Mouse (Mus musculus): ENCODE measurements around the gene Rbm17. TPM values are rescaled to one million over a fixed set of nuclear protein-coding genes. Genes with fewer than 3 reads are reported as not detected.
"Not testable (repeated sequence)": the region's sequence is repeated elsewhere in the genome, so short reads cannot be mapped to it uniquely, and the experiment has no call there.

The Rbm17 gene
- 10 to 100 TPM; 56.4 to 64.0 TPM for total RNA-seq (2021)
- long read RNA-seq, experiment 1, transcript Rbm17-201 (12 exons, 1,599 nt): major isoform, 33 of 43 reads
- long read RNA-seq, experiment 1, partial matches to known transcripts: 7 of 43 reads
- long read RNA-seq, experiment 1, other reads (novel, unspliced or antisense): 2 of 43 reads
- long read RNA-seq, experiment 2, transcript Rbm17-201 (12 exons, 1,599 nt): major isoform, 10 of 21 reads
- long read RNA-seq, experiment 2, partial matches to known transcripts: 2 of 21 reads
- long read RNA-seq, experiment 2, other reads (novel, unspliced or antisense): 8 of 21 reads

- DNase-seq: no peak
Measured at GRCm38 (mm10) chr2:11604053-11604452, at the start of gene Rbm17. Gene Rbm17, minus strand, starts transcription at chr2:11604153.

- no peak for DNase-seq
Measured at GRCm38 (mm10) chr2:11653330-11653729, 49.4 kb upstream of the Rbm17 start.

DNA sequence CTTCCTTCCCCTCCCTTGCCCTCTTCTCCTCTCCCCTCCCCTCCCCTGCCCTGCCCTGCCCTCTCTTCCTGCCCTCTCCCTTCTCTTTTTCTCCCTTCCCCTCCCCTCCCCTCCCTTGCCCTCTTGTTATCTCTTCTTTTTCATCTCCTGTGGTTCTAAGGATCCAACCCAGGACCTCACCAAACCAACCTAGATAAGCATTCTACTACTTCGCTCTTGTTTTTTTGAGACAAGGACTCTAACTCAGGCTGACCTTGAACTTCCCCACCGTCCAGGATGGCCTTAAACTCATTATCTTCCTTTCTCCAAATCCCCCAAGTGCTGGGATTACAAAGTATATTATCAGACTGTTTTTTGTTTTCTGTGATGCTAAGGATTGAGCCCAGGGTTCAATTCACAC, 48.8 kb upstream of the Rbm17 start:
- DNase-seq: no peak

DNA sequence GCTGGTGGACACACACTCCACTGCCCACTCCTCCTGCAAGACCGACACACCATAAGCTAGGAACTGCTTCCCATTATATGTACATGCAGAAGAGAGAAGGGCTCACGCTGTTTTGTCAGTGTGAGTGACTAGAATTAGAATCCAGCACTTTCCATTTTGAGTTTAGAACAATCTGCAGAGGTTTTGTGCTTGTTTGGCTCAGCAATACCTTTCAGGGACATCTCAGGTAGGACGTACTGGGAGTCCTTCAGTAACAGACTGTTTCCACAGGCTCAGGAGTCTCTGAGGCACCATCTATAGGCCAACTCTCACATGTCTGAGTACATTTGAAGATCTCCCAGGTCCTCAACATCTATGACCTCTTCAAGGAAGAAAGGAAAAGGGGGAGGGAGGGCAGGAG, 48.2 kb upstream of the Rbm17 start:
- no peak for DNase-seq

DNA sequence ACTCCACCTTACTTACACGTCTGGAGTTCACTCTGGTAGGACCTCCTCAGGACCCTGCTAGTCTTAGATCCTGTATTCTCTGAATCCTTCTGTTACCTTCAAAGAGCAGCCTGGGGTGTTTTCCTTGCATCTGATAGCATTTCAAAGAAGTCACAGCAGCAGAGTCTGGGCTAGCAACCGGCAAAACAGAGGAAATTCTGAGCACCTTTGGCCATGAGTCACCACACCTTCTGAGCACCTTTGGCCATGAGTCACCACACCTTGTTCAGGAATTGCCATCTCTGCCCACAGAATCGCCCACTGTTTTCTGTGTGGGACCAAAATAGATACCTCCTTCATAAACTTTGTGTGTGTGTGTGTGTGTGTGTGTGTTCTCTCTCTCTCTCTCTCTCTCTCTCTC, 47.5 kb upstream of the Rbm17 start:
- DNase-seq: no peak

DNA sequence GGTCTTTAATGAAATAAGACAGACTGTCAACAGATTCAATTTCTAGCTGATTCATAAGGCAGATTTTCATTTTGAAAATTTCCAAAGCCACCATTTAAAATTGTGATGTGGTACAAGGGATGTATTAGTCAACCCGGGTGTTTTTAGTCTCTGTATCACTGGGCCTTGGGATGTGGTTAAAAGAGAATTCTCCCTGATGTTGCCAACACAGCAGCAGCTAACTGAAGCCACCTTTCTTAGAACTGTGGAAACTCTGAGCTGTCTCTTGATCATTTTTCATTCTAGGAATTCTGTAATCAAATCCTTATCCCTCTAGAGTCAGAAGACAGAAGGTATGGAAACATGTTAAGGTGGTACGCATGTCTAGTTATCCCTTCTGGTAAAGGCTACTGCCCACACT, 41.3 kb upstream of the Rbm17 start:
- DNase-seq: no peak

GRCm38 (mm10) chr2:11644057-11644456, 40.1 kb upstream of the Rbm17 start:
- no peak for DNase-seq

DNA sequence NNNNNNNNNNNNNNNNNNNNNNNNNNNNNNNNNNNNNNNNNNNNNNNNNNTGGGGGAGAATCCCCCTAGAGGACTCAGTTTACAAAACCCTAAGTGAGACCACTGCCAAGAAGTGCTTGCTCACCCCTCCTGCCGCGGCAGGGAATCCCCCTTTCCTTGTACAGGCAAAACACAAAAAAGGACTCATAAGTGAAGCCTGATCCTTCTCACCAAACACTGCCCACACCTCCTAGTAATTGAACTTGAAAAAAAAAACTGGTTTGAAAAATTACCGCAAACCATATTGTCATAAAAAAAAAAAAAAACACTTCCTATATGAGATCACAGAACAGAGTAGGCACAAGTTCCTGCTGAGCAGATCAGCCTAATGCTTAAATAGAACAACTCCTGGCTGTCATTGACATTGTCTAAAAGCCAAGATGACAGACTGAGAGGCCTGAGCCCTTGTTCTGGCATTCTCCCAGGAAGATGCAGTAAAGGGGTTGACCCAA, 38.5 kb upstream of the Rbm17 start, which contains the start of gene Il2ra:
Gene Il2ra, plus strand, starts transcription at position 357 of the 491 bp plus-strand sequence.
- DNase-seq: no peak

DNA sequence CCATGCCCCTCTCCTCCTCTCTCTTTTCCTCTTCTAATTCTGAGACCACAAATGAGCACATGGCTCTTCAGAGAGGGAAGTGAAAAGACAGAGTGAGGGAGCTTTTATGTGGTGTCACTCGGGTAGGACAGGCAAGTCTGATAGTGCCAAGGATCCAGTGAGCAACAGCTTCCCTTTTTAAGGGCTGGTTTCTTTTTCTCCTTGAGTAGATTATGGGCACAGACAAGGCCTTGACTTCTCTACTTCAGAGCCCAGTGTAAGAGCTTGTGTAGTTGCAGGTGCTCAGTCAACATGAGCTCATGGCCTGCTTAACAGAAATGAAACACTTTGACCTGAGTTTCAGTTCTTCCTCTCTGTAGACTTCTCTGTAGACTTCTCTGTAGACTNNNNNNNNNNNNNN, 33.2 kb upstream of the Rbm17 start:
- peak in 1 of 2 experiments; percentile 25 for DNase-seq

DNA sequence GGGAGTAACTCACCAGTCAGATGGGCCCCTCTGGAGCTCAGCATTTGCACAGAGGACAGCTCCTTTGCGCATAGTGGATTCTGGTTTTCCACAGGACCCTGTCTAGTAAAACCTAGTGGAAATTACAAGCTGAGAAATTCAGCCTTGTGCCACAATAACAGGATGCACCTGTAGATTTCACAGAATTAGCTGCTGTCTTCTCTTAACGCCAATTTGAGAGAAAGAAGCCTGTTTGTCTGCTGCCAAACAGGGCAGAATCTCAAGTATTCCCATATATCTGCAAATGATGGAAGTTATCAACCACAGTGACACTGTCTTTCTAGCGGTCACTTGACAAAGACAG, 32.2 kb upstream of the Rbm17 start:
- no peak for DNase-seq

- DNase-seq: no peak
Measured at GRCm38 (mm10) chr2:11635471-11636137, 31.7 kb upstream of the Rbm17 start.

DNA sequence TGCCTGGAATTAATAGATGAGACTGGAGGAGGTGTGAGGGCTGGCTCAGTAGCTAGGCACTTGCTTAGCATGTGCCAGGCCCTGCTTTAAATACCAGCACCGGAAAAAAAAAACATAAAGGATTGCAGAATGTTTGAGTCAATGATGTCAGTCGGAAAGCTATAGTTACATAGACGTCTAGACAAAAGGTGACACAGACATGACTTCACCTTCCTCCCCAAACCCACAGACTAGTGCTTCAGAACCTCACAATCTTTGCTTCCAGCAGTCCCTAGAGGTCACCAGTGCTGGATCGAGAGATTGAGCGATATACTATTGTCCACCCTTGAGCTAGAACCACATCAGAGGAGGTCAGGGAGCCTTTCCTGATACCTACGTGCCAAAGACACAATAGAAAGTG, 31.1 kb upstream of the Rbm17 start:
- no peak for DNase-seq

GRCm38 (mm10) chr2:11625890-11626289, 21.9 kb upstream of the Rbm17 start, which contains the start of gene Gm17490:
Gene Gm17490, minus strand, starts transcription at chr2:11626264.
- no peak for DNase-seq

- no peak for DNase-seq
Measured at GRCm38 (mm10) chr2:11623726-11624125, 19.8 kb upstream of the Rbm17 start.

DNA sequence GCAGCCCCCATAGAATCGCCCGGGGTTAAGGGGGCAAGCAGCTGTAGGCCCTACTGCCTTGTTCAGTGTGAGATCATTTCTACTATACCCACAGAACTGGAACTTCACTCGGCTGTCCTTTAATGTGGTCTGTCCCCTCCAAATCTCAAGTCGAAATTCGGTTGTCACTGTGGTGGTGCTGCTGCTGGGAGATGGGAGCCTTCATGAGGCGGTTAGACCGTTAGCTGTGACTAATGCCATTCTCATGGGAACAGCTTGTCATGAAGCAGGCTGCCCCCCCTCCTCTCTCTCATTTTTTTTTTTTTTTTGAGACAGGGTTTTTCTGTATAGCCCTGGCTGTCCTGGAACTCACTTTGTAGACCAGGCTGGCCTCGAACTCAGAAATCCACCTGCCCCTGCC, 19.2 kb upstream of the Rbm17 start:
- DNase-seq: no peak

- DNase-seq: no peak
Measured at GRCm38 (mm10) chr2:11619598-11619997, 15.6 kb upstream of the Rbm17 start.

DNA sequence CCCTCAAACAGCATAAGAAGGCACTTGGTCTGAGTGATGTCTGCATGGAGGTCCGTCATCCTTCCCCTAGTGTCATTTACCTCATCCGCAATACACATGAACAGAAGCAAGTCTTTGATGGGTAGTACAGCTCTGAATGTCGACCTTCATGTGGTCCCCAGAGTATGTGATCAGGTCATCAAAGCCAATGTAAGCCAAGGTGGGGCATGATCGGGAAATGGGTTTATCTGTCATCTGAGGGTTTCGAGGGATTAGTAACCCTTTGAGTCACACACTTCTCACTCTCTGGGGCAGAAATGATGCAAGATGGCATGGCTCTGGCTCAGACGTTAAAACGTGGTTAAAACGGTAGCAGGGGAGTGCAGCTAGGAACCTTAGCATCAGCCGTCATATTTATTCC, 12.9 kb upstream of the Rbm17 start:
- DNase-seq: no peak

GRCm38 (mm10) chr2:11612939-11613338, 9.0 kb upstream of the Rbm17 start:
- not testable (repeated sequence) for DNase-seq

- not testable (repeated sequence) for DNase-seq
Measured at GRCm38 (mm10) chr2:11606718-11607117, 2.8 kb upstream of the Rbm17 start.

- no peak for DNase-seq
Measured at GRCm38 (mm10) chr2:11604911-11605310, 958 bp upstream of the Rbm17 start.

DNA sequence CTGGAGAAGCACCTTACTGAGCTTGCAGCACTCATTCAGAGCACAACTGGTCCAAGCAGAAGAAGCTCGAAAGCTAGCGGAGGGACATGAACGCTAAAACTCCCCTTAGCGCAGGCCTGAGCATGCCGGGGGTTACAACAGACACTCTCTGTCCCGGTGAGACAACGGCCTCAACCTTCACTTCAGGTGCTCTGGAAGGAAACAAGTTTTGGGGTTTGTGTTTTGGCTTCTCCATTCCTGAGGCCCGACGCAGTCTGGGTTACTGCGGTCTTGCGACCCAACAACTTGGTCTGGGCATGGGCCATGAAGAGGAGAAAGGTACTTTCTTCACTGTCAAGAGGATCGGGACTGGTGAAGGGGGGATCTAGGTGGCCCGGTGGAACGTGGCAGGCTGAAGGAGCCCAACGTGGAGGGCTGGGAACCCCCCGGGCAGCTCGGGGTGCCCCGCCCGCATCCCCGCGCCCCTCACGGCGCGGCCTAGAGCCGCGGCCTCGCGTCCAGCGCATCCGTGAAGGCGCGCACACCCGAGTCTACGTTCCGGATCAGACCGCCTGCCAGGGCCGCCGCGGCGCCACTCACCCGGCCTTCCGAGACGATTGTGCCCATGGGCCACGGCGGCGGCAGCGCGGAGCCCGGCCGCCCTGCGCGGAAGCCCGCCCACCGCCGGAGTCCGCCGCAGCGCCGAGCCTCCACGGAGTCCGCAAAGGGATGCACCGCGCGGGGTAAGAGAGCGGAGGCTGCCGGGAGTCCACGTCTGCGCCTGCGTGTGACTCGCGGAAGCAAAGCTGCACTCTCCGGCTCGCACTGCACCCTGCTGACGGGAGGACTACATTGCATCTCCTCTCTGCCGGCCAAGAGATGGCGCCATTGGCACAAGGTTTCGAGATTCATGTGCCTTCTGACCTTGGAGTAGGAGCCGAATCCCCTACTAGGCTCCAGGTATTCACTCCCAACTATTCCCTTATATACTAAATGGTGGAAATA, 1.2 kb downstream of the Rbm17 start:
- peak; percentile 95 to 99 for DNase-seq

GRCm38 (mm10) chr2:11601795-11602194, 2.2 kb downstream of the Rbm17 start:
- DNase-seq: no peak

- no peak for DNase-seq
Measured at GRCm38 (mm10) chr2:11597906-11598305, 6.0 kb downstream of the Rbm17 start.

All from heart, adult 18-20 months (tissue).